Mouse (Mus musculus) heart, embryonic 12.5 days (tissue): ENCODE measurements around the gene Acsf2. TPM values are rescaled to one million over a fixed set of nuclear protein-coding genes. Genes with fewer than 3 reads are reported as not detected.

Experiments used
- ATAC-seq: fragments of 200-750 bp; cut with Nextera tagmentation; 2 replicates; pipeline ENCODE4 v1.8.0; 2017; ENCODE audit warnings: moderate TSS enrichment, moderate library complexity; ENCODE audit not compliant: insufficient number of reproducible peaks, low FRiP score
- H3K27ac ChIP-seq: fragments of 300-500 bp; sonication (generic); 2 replicates; pipeline ENCODE4 v1.5.1; 2016; ENCODE audit warnings: mild to moderate bottlenecking, moderate library complexity; ENCODE audit not compliant: poor library complexity, severe bottlenecking
- H3K27me3 ChIP-seq: fragments of 300-500 bp; sonication (generic); replicated peaks from 2 replicates; pipeline ENCODE4 v1.6.1; 2016; ENCODE audit warnings: mild to moderate bottlenecking, moderate library complexity
- H3K36me3 ChIP-seq: fragments of 300-500 bp; sonication (generic); 2 replicates; pipeline ENCODE4 v1.6.1; 2016; ENCODE audit warnings: mild to moderate bottlenecking, moderate library complexity
- H3K4me1 ChIP-seq: fragments of 300-500 bp; sonication (generic); replicated peaks from 2 replicates; pipeline ENCODE4 v1.6.1; 2016; ENCODE audit warnings: mild to moderate bottlenecking
- H3K4me2 ChIP-seq: fragments of 300-500 bp; sonication (generic); 2 replicates; pipeline ENCODE4 v1.6.1; 2016; ENCODE audit warnings: mild to moderate bottlenecking, moderate library complexity
- H3K4me3 ChIP-seq: fragments of 300-500 bp; sonication (generic); 2 replicates; pipeline ENCODE4 v1.5.1; 2016; ENCODE audit warnings: mild to moderate bottlenecking
- H3K9ac ChIP-seq: fragments of 300-500 bp; sonication (generic); 2 replicates; pipeline ENCODE4 v1.6.1; 2016; ENCODE audit warnings: mild to moderate bottlenecking, moderate library complexity
- H3K9me3 ChIP-seq: fragments of 300-500 bp; sonication (generic); replicated peaks from 2 replicates; pipeline ENCODE4 v1.6.1; 2016; ENCODE audit warnings: mild to moderate bottlenecking, moderate library complexity
- WGBS: fragments of 180-500 bp; shearing (Covaris S2); methylation state at CpG from one replicate; pipeline ENCODE4 v1.1.7; 2016; 5-methylcytosine and 5-hydroxymethylcytosine counted together
- polyA plus RNA-seq: library from polyadenylated mRNA; unstranded; fragments of >200 nt; fragmentation: Nextera tagmentation; extraction: Ambion mirVana; gene quantifications from 2 replicates; pipeline ENCODE4 v1.2.1, GENCODE M21; 2016

Gene Acsf2
- polyA plus RNA-seq, 1 experiment from 2014 or later = 4.3 TPM

GRCm38 (mm10) chr11:94622162-94622561 lies 20.5 kb upstream of the Acsf2 start:
- no peak overlapping the region for H3K4me2 ChIP-seq
- no peaks in the 10 kb centered on the region for H3K27me3 ChIP-seq
- 0 out of 2 replicates have a peak, but pooled peaks cover 2% of the 10 kb centered on the region for H3K9me3 ChIP-seq
- ATAC-seq = no peak
- no peaks in the 10 kb centered on the region for H3K36me3 ChIP-seq
- WGBS = 64% methylated on average over 2 of the region's 2 CpGs
- no peak overlapping the region for H3K9ac ChIP-seq
- no peak overlapping the region for H3K27ac ChIP-seq
- H3K4me1 ChIP-seq = no peaks in the 10 kb centered on the region
- H3K4me3 ChIP-seq = no peak overlapping the region

GRCm38 (mm10) chr11:94621458-94621852 lies 19.8 kb upstream of the Acsf2 start:
- Histone ChIP-seq H3K36me3 (no peaks in the 10 kb centered on the region), H3K27me3 (0 out of 2 replicates have a peak, but pooled peaks cover 3% of the 10 kb centered on the region), H3K9ac (no peak overlapping the region), H3K4me2 (no peak overlapping the region), H3K9me3 (0 out of 2 replicates have a peak, but pooled peaks cover 4% of the 10 kb centered on the region), H3K4me1 (no peaks in the 10 kb centered on the region), H3K27ac (no peak overlapping the region), H3K4me3 (no peak overlapping the region)
- ATAC-seq = no peak

GRCm38 (mm10) chr11:94620766-94621457 lies 19.2 kb upstream of the Acsf2 start:
- no peak overlapping the region for H3K27ac ChIP-seq
- no peak overlapping the region for H3K4me3 ChIP-seq
- no peaks in the 10 kb centered on the region for H3K36me3 ChIP-seq
- WGBS = 59% methylated on average over 6 of the region's 6 CpGs
- 0 out of 2 replicates have a peak, but pooled peaks cover 8% of the 10 kb centered on the region for H3K27me3 ChIP-seq
- no peak for ATAC-seq
- no peak overlapping the region for H3K9ac ChIP-seq
- H3K4me2 ChIP-seq = no peak overlapping the region
- no peaks in the 10 kb centered on the region for H3K4me1 ChIP-seq
- 0 out of 2 replicates have a peak, but pooled peaks cover 4% of the 10 kb centered on the region for H3K9me3 ChIP-seq

GRCm38 (mm10) chr11:94617646-94618045 lies 16.0 kb upstream of the Acsf2 start:
- 80% methylated on average over 2 of the region's 2 CpGs for WGBS
- no peak overlapping the region for H3K4me2 ChIP-seq
- H3K4me3 ChIP-seq = no peak overlapping the region
- 0 out of 2 replicates have a peak, but pooled peaks cover 4% of the 10 kb centered on the region for H3K9me3 ChIP-seq
- 0 out of 2 replicates have a peak, but pooled peaks cover 16% of the 10 kb centered on the region for H3K27me3 ChIP-seq
- H3K9ac ChIP-seq = no peak overlapping the region
- H3K4me1 ChIP-seq = no peaks in the 10 kb centered on the region
- H3K27ac ChIP-seq = no peak overlapping the region
- ATAC-seq = no peak
- no peaks in the 10 kb centered on the region for H3K36me3 ChIP-seq

- Histone ChIP-seq H3K9ac (no peak overlapping the region), H3K4me2 (no peak overlapping the region), H3K27ac (no peak overlapping the region), H3K9me3 (0 out of 2 replicates have a peak, but pooled peaks cover 4% of the 10 kb centered on the region), H3K27me3 (0 out of 2 replicates have a peak, but pooled peaks cover 16% of the 10 kb centered on the region), H3K4me3 (no peak overlapping the region), H3K36me3 (no peaks in the 10 kb centered on the region), H3K4me1 (no peaks in the 10 kb centered on the region)
- WGBS = 19% methylated on average over 4 of the region's 4 CpGs
- no peak for ATAC-seq
Observed at GRCm38 (mm10) chr11:94615494-94615893, 13.8 kb upstream of the Acsf2 start.

- Histone ChIP-seq H3K4me1 (no peaks in the 10 kb centered on the region), H3K9me3 (0 out of 2 replicates have a peak, but pooled peaks cover 4% of the 10 kb centered on the region), H3K9ac (no peak overlapping the region), H3K36me3 (no peaks in the 10 kb centered on the region), H3K27ac (no peak overlapping the region), H3K27me3 (0 out of 2 replicates have a peak, but pooled peaks cover 16% of the 10 kb centered on the region), H3K4me3 (no peak overlapping the region), H3K4me2 (no peak overlapping the region)
- WGBS = 86% methylated on average over 4 of the region's 4 CpGs
- no peak for ATAC-seq
Observed at GRCm38 (mm10) chr11:94614603-94615002, 12.9 kb upstream of the Acsf2 start.

GRCm38 (mm10) chr11:94610744-94611740 lies 9.4 kb upstream of the Acsf2 start:
- Histone ChIP-seq H3K4me2 (no peak overlapping the region), H3K4me3 (no peak overlapping the region), H3K36me3 (no peaks in the 10 kb centered on the region), H3K9ac (no peak overlapping the region), H3K4me1 (no peaks in the 10 kb centered on the region), H3K9me3 (no peaks in the 10 kb centered on the region), H3K27ac (no peak overlapping the region), H3K27me3 (0 out of 2 replicates have a peak, but pooled peaks cover 9% of the 10 kb centered on the region)
- no peak for ATAC-seq
- WGBS = 74% methylated on average over 4 of the region's 4 CpGs

- Histone ChIP-seq H3K9ac (peak overlapping the region; percentile 71; the same call in 1 of the 2 replicates), H3K4me2 (peak overlapping the region; percentile 79), H3K4me1 (no peaks in the 10 kb centered on the region; the same call in 1 of the 2 replicates), H3K4me3 (peak overlapping the region; percentile 57), H3K9me3 (no peaks in the 10 kb centered on the region), H3K36me3 (no peaks in the 10 kb centered on the region), H3K27me3 (no peaks in the 10 kb centered on the region), H3K27ac (no peak overlapping the region)
- ATAC-seq = no peak
- 55% methylated on average over 11 of the region's 11 CpGs for WGBS
Observed at GRCm38 (mm10) chr11:94602356-94602955, 785 bp upstream of the Acsf2 start.

- no peaks in the 10 kb centered on the region for H3K27me3 ChIP-seq
- no peak overlapping the region for H3K4me2 ChIP-seq
- H3K9me3 ChIP-seq = no peaks in the 10 kb centered on the region
- 87% methylated on average over 7 of the region's 7 CpGs for WGBS
- no peaks in the 10 kb centered on the region for H3K36me3 ChIP-seq
- ATAC-seq = no peak
- H3K4me1 ChIP-seq = no peaks in the 10 kb centered on the region; the same call in 1 of the 2 replicates
- no peak overlapping the region for H3K9ac ChIP-seq
- no peak overlapping the region for H3K27ac ChIP-seq
- H3K4me3 ChIP-seq = no peak overlapping the region
Observed at GRCm38 (mm10) chr11:94600447-94600846, 1.2 kb downstream of the Acsf2 start.

GRCm38 (mm10) chr11:94598437-94599120 lies 3.1 kb downstream of the Acsf2 start:
- Histone ChIP-seq H3K4me2 (no peak overlapping the region), H3K27ac (no peak overlapping the region), H3K36me3 (no peaks in the 10 kb centered on the region), H3K27me3 (no peaks in the 10 kb centered on the region), H3K4me1 (no peaks in the 10 kb centered on the region; the same call in 1 of the 2 replicates), H3K9ac (no peak overlapping the region), H3K9me3 (no peaks in the 10 kb centered on the region), H3K4me3 (no peak overlapping the region)
- no peak for ATAC-seq
- 63% methylated on average over 6 of the region's 6 CpGs for WGBS
